In the genomic region with DNA sequence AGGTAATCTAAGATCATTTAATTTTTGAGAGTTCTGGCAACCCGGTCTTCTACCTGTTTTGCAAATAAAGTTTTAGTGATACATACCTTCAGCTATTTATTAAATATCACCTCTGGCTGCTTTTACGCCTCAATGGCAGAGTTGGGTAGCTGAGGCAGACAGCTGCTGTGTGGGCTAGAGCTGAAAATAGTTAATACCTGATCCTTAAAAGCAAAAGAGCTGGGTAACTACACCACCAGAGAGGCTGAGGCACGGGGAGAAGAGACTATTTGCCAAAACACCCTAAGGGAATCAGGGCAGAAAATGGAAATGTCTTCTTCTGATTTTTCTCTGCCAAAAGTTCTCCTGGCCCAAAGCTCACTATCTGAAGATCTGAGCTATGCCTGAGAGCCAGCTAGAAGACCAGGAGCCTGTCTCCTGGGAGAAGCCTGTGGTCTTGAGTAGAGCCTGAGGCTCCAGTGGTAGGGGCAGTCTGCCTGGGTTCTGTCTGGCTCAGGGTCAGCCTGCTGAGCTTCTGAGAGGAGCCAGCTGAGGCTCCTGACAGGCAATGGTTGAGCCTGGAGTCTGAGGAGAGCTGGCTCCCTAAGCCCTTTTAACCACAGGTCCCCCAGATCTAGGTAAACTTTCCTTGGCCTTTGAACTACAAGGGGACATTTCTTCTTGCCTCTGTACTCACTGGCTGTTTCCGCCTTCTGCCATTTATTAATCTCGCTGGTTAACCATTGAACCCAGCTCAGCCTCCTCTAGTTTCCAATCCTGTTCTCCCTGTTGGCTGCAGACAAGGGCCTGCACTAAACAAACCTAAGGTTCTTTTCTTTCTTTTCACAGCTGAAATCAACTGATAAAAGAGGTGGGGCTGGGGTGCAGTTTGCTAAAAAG, we compare ENCODE assay signal across 11 mouse cellular contexts.
DNase-seq lines count a peak whose midpoint lies in the region; ATAC-seq lines count a peak whose summit lies in the region.
"Had no signal": no experiment of that assay in that cellular context is flagged by ENCODE, and none has a peak within 500 bp of the region (broad histone marks: within the 10 kb centered on the region; RNA-seq: fewer than 3 reads in every experiment).

No protein-coding gene starts in this region.

- H3K36me3 ChIP-seq in embryonic facial prominence, embryonic 14.5 days (ENCODE audit: control insufficient read depth, insufficient read depth, low read length): no peaks in the 10 kb centered on the region
- H3K36me3 ChIP-seq: heart, embryonic 12.5 days; limb, embryonic 12.5 days had no signal

- no peaks in the 10 kb centered on the region for H3K27me3 ChIP-seq in embryonic facial prominence, embryonic 14.5 days (replicated peaks; ENCODE audit: control insufficient read depth, insufficient read depth, low read length)
- H3K27me3 ChIP-seq: limb, embryonic 12.5 days had no signal

- 0 out of 2 replicates have a peak, but pooled peaks have one; percentile 33 for ATAC-seq in embryonic facial prominence, embryonic 14.5 days (ENCODE audit: low read depth)
- no peak for ATAC-seq in cerebellum, adult (ENCODE audit: insufficient number of reproducible peaks, low FRiP score, low TSS enrichment)
- ATAC-seq: forebrain, embryonic 14.5 days had no signal

- H3K4me3 ChIP-seq in embryonic facial prominence, embryonic 14.5 days (ENCODE audit: low read depth, low read length): no peak overlapping the region
- H3K4me3 ChIP-seq: heart, embryonic 12.5 days; limb, embryonic 12.5 days had no signal

- 72% methylated on average over 5 of the region's 5 CpGs for WGBS in embryonic facial prominence, embryonic 14.5 days

- 0 out of 2 replicates have a peak, but pooled peaks cover 7% of the 10 kb centered on the region for H3K9me3 ChIP-seq in embryonic facial prominence, embryonic 14.5 days (ENCODE audit: control insufficient read depth, low read length)

- no peak overlapping the region for H3K27ac ChIP-seq in embryonic facial prominence, embryonic 14.5 days (replicated peaks; ENCODE audit: low read depth, low read length)
- H3K27ac ChIP-seq: limb, embryonic 12.5 days had no signal

- no peaks in the 10 kb centered on the region for H3K4me1 ChIP-seq in embryonic facial prominence, embryonic 14.5 days (ENCODE audit: control insufficient read depth, insufficient read depth, low read length)

- H3K4me2 ChIP-seq in embryonic facial prominence, embryonic 14.5 days (ENCODE audit: low read depth, low read length): no peak overlapping the region
- H3K4me2 ChIP-seq: heart, embryonic 12.5 days; limb, embryonic 12.5 days had no signal

- H3K9ac ChIP-seq in embryonic facial prominence, embryonic 14.5 days (ENCODE audit: low read depth, low read length): no peak overlapping the region
- H3K9ac ChIP-seq: heart, embryonic 12.5 days; limb, embryonic 12.5 days had no signal

- DNase-seq in MN1 (ENCODE audit: low spot score): peak; percentile 31
- peak; percentile 25 for DNase-seq in embryonic facial prominence, embryonic 14.5 days (ENCODE audit: low spot score)
- peak; percentile 85 for DNase-seq in kidney, postnatal 14 days
- peak; percentile 22 for DNase-seq in lung, postnatal 36 days
- no peak for DNase-seq in cerebellum, adult 18-20 months
- DNase-seq in layer of hippocampus, adult 8-10 months (ENCODE audit: low spot score in 2 of 2): no peak
- DNase-seq: adrenal gland, postnatal 36 days had no signal

Comparison
In these comparisons a context has a peak if more than half of its experiments do, and no peak if none do; other contexts are left out.
1. DNase-seq: peak in MN1 (single experiment), embryonic facial prominence, embryonic 14.5 days (single experiment), kidney, postnatal 14 days (single experiment) and lung, postnatal 36 days (single experiment); none in cerebellum, adult 18-20 months (0 of 2) and layer of hippocampus, adult 8-10 months (0 of 2).